Mouse (Mus musculus) stomach, postnatal 0 days (tissue): ENCODE measurements around the gene Hist1h4n. TPM values are rescaled to one million over a fixed set of nuclear protein-coding genes. Genes with fewer than 3 reads are reported as not detected.
"Not testable (repeated sequence)": the region's sequence is repeated elsewhere in the genome, so short reads cannot be mapped to it uniquely, and the experiment has no call there.

ENCODE experiments used
- ATAC-seq: fragments of 200-750 bp; cut with Nextera tagmentation; 2 replicates; pipeline ENCODE4 v1.8.0; 2017; ENCODE audit not compliant: low FRiP score, low TSS enrichment
- DNase-seq: peaks from one replicate; pipeline ENCODE4 v3.0.0-alpha.2; 2016; ENCODE audit warnings: low spot score
- H3K27ac ChIP-seq: fragments of 300-500 bp; sonication (generic); replicated peaks from 2 replicates; pipeline ENCODE4 v1.5.1; 2014; ENCODE audit warnings: mild to moderate bottlenecking, control low read depth
- H3K27me3 ChIP-seq: fragments of 300-500 bp; sonication (generic); 2 replicates; pipeline ENCODE4 v1.6.1; 2014; ENCODE audit warnings: low read length; ENCODE audit not compliant: control insufficient read depth, insufficient read depth
- H3K36me3 ChIP-seq: fragments of 300-500 bp; sonication (generic); 2 replicates; pipeline ENCODE4 v1.6.1; 2014; ENCODE audit warnings: low read length, mixed read lengths; ENCODE audit not compliant: control insufficient read depth, insufficient read depth
- H3K4me1 ChIP-seq: fragments of 300-500 bp; sonication (generic); replicated peaks from 2 replicates; pipeline ENCODE4 v1.6.1; 2014; ENCODE audit warnings: antibody characterized with exemption; ENCODE audit not compliant: control insufficient read depth, insufficient read depth
- H3K4me2 ChIP-seq: fragments of 300-500 bp; sonication (generic); replicated peaks from 2 replicates; pipeline ENCODE4 v1.6.1; 2014; ENCODE audit warnings: low read depth, mild to moderate bottlenecking, control low read depth, moderate library complexity
- H3K4me3 ChIP-seq: fragments of 300-500 bp; sonication (generic); 2 replicates; pipeline ENCODE4 v1.5.1; 2014; ENCODE audit warnings: low read depth, low read length, control low read depth
- H3K9ac ChIP-seq: fragments of 300-500 bp; sonication (generic); 2 replicates; pipeline ENCODE4 v1.6.1; 2014; ENCODE audit warnings: mild to moderate bottlenecking, low read length, control low read depth, mixed read lengths
- H3K9me3 ChIP-seq: fragments of 300-500 bp; sonication (generic); 2 replicates; pipeline ENCODE4 v1.6.1; 2016; ENCODE audit warnings: low read length; ENCODE audit not compliant: control insufficient read depth
- CTCF ChIP-seq: IDR thresholded peaks from 2 replicates; pipeline ENCODE4 v1.5.1; 2016; ENCODE audit warnings: antibody characterized with exemption, low read depth, mild to moderate bottlenecking, moderate library complexity
- EP300 ChIP-seq: optimal IDR thresholded peaks from 2 replicates; pipeline ENCODE3; 2016; ENCODE audit warnings: antibody characterized with exemption
- WGBS: fragments of 180-500 bp; shearing (Covaris S2); extraction: QIAGEN DNeasy Blood & Tissue Kit; methylation state at CpG from one replicate; pipeline ENCODE4 v1.1.7; 2014; 5-methylcytosine and 5-hydroxymethylcytosine counted together
- polyA plus RNA-seq: library from polyadenylated mRNA; unstranded; fragments of >200 nt; fragmentation: Nextera tagmentation; extraction: Ambion mirVana; gene quantifications from 2 replicates; pipeline ENCODE4 v1.2.1, GENCODE M21; 2015

The Hist1h4n gene
- polyA plus RNA-seq, 1 experiment from 2014 or later, result 4.6 TPM

DNA sequence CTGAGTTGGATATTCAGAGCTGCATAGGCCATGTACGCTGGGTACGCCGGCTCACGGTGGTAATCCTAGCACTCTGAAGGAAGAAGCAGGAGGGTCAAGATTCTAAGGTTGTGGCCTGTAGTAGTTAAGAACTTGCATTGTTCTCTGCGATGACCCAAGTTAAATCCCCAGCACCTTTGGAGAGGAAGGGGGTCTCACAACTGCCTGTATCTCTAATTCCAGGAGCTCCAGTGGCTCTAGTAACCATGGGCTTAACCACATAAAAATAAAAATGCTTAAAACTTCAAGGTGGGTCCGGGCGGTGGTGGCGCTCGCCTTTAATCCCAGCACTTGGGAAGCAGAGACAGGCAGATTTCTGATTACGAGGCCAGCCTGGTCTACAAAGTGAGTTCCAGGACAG is 1.7 kb downstream of the Hist1h4n start:
- H3K9ac ChIP-seq, result no peak overlapping the region
- ATAC-seq (no peak), DNase-seq (no peak)
- no peaks in the 10 kb centered on the region for H3K36me3 ChIP-seq
- no peak overlapping the region for H3K4me3 ChIP-seq
- 91% methylated on average over 10 of the region's 10 CpGs for WGBS
- TF ChIP-seq CTCF, result no peak
- no peak for TF ChIP-seq EP300
- no peaks in the 10 kb centered on the region for H3K9me3 ChIP-seq
- H3K27ac ChIP-seq, result no peak overlapping the region
- no peaks in the 10 kb centered on the region for H3K27me3 ChIP-seq
- no peak overlapping the region for H3K4me2 ChIP-seq
- no peaks in the 10 kb centered on the region for H3K4me1 ChIP-seq

DNA sequence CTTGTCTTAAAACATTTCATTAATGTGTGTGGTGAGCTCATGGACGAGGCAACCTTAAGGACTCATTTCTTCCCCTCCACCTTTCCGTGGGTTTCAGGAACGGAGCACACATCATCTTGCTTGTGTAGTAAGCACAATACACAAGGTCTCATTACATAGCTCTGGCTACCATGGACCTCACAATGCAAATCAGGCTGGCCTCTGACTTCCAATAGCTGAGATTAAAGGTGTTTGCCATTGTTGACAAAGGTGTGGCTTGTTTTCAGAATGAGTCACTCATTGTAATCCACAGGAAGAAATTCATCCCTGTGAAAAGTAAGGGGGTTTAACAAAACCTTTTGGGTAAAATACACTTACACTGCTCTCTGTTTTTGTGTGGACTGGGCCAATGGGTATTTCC is 3.5 kb downstream of the Hist1h4n start:
- H3K9me3 ChIP-seq, result no peaks in the 10 kb centered on the region
- H3K27ac ChIP-seq, result 0 out of 2 replicates have a peak overlapping the region, but pooled peaks have one; percentile 24
- DNase-seq (peak; percentile 52), ATAC-seq (peak; percentile 44; the same call in 1 of the 2 replicates)
- no peak overlapping the region for H3K9ac ChIP-seq
- H3K4me3 ChIP-seq, result no peak overlapping the region
- H3K4me1 ChIP-seq, result no peaks in the 10 kb centered on the region
- WGBS, result 56% methylated on average over 3 of the region's 3 CpGs
- no peak overlapping the region for H3K4me2 ChIP-seq
- TF ChIP-seq EP300 (no peak), CTCF (no peak)
- H3K27me3 ChIP-seq, result no peaks in the 10 kb centered on the region
- H3K36me3 ChIP-seq, result no peaks in the 10 kb centered on the region

DNA sequence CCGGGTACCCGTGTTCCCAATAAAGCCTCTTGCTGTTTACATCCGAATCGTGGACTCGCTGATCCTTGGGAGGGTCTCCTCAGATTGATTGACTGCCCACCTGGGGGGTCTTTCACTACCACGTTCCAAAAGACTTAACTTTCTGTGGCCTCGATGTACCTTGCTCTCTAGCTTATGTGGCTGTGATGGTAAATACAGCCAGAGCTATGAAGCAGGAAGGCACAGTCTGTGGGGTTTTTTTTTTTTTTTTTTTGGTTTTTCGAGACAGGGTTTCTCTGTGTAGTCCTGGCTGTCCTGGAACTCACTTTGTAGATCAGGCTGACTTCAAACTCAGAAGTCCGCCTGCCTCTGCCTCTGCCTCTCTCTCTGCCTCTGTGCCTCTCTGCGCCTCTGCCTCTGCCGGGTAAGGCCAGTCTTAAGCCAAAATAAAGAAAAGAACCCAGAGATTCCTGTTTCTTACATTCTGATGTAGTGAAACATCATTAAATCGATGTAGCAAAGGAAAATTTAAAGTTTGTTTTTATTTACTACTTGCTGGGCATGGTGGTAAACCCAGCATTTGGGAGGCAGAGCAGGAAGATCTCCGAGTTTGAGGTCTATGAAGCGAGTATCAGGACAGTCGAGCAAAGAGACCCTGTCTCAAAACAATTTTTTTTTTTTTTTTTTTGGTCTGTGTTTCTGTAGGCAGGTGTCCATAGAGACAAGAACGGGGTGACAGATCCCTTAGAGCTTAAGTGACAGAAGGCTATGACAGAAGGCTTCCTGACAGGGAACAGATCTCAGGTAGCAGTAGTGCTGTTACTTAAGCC is 11.7 kb downstream of the Hist1h4n start:
- not testable (repeated sequence) for H3K4me3 ChIP-seq, H3K9ac ChIP-seq, ATAC-seq, H3K36me3 ChIP-seq, H3K27me3 ChIP-seq, DNase-seq, H3K4me1 ChIP-seq, H3K27ac ChIP-seq, H3K9me3 ChIP-seq, H3K4me2 ChIP-seq
- WGBS, result 64% methylated on average over 6 of the region's 16 CpGs

DNA sequence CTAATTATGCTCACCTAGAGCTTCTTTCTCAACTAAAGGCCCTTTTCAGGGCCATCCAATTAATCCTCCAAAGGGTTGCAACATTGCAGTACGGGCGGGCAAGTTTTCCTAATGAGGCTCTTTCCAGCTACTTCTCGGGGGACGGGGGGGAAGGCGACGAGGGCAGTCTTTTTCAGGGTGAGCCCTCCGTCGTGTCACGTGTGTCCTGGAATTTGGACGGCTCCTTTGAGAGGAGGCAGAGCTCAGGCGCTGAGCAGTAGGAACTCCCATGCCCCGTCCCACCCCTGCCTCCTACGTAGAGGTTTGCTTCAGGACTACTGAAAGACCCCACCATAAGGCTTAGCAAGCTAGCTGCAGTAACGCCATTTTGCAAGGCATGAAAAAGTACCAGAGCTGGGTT is 19.9 kb downstream of the Hist1h4n start:
- not testable (repeated sequence) for H3K4me1 ChIP-seq, H3K4me3 ChIP-seq, DNase-seq, H3K36me3 ChIP-seq, H3K4me2 ChIP-seq, H3K9ac ChIP-seq, H3K9me3 ChIP-seq, H3K27me3 ChIP-seq, H3K27ac ChIP-seq
- ATAC-seq, result peak; percentile 66
- WGBS, result 0% methylated on average over 10 of the region's 14 CpGs

DNA sequence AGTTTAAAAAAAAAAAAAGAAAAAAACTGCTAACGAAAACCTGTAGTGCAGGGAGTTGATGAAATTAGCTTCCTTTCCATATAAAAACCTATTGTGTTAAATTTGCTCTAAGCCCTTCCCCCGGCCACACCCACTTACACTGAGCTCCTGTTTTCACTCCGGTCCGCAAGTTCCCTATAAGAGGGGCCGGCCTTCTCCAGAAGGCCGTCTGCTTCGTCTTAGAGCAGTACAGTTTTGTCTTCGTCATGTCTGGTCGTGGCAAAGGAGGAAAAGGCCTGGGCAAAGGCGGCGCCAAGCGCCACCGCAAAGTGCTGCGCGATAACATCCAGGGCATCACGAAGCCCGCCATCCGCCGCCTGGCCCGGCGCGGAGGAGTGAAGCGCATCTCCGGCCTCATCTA is 20.5 kb downstream of the Hist1h4n start, which contains the start of gene Hist1h4m:
Hist1h4m (plus strand) TSS at position 208 of the 400 bp plus-strand sequence.
- H3K4me3 ChIP-seq, H3K9me3 ChIP-seq, H3K27me3 ChIP-seq, H3K27ac ChIP-seq, H3K9ac ChIP-seq, H3K4me2 ChIP-seq, DNase-seq, H3K36me3 ChIP-seq, H3K4me1 ChIP-seq: not testable (repeated sequence)
- WGBS, result no CpG with 5 or more reads among the region's 24 CpGs
- peak; percentile 53 for ATAC-seq

DNA sequence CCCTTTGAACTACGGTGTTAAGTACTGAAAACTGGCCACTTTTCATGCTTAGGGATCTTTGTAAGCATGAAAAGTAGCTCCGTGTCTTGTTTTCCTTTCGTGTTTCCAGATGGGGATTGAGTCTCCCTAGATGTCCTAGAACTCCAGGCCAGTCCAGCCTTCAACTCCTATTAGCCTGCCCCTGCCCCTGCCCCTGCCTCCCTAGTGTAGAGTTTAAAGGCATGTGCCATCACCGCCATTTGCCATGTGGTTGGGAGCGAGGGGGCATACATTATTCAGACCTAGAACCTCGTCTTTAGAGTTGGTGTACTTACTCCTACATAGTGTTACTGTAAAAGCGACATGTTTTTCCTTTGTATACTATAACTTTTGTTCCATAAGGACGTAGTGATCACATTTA is 20.9 kb downstream of the Hist1h4n start:
- no CpG with 5 or more reads among the region's 8 CpGs for WGBS
- not testable (repeated sequence) for H3K9me3 ChIP-seq, H3K4me3 ChIP-seq, H3K4me1 ChIP-seq, H3K36me3 ChIP-seq, H3K27ac ChIP-seq, DNase-seq, H3K27me3 ChIP-seq, H3K4me2 ChIP-seq, H3K9ac ChIP-seq
- peak; percentile 14; the same call in 1 of the 2 replicates for ATAC-seq

DNA sequence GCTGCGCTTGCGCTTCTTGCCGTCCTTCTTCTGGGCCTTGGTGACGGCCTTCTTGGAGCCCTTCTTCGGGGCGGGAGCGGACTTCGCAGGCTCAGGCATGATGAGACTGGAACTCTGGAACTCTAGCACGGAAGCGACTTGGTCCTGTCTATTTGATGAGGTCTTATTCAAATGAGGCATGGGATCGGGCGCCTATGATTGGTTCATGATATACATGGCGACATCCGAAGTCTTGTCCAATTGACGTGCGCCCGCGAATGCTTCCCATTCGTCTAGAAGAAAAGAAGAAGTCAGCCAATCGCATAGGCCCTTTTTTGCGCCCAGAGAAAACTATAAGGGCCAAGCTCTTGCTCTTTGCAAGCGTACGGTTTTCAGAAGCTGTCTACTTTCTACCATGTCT is 21.9 kb downstream of the Hist1h4n start, which contains the start of the genes Hist1h2bq and Hist1h2ao:
Hist1h2bq (minus strand) TSS at position 125 of the 400 bp plus-strand sequence.
Hist1h2ao (plus strand) TSS at position 393 of the 400 bp plus-strand sequence.
- H3K9me3 ChIP-seq, H3K9ac ChIP-seq: not testable (repeated sequence)

DNA sequence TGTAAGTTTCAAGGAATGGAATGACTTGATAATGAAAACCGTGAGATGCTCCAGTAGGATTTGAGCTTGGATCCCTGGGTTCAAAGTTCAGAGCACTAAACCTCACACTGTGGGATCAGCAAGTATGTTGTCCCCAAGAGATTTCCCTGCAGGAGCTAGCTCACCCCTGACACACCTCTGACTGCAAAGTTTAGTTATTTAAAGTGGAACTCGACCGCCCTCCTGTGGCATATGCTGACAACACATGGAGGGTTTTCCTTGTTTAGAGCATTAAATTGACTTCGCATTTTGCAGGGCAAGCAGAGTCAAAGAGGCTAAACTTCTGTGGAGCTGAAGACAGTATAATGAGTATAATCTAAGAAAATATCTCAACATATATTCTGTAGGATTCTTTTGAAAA is 28.9 kb downstream of the Hist1h4n start:
- H3K4me2 ChIP-seq, H3K36me3 ChIP-seq, H3K4me1 ChIP-seq, H3K4me3 ChIP-seq, H3K27ac ChIP-seq, H3K9me3 ChIP-seq, DNase-seq, H3K27me3 ChIP-seq, H3K9ac ChIP-seq: not testable (repeated sequence)
- peak; percentile 82 for ATAC-seq
- no CpG with 5 or more reads among the region's 4 CpGs for WGBS

More for the DNA sequence above, 21.9 kb downstream of the Hist1h4n start, which contains the start of the genes Hist1h2bq and Hist1h2ao:
- not testable (repeated sequence) for H3K36me3 ChIP-seq, H3K4me2 ChIP-seq, H3K4me1 ChIP-seq, H3K27me3 ChIP-seq, DNase-seq, H3K4me3 ChIP-seq, H3K27ac ChIP-seq
- peak; percentile 97 for ATAC-seq
- WGBS, result no CpG with 5 or more reads among the region's 23 CpGs

DNA sequence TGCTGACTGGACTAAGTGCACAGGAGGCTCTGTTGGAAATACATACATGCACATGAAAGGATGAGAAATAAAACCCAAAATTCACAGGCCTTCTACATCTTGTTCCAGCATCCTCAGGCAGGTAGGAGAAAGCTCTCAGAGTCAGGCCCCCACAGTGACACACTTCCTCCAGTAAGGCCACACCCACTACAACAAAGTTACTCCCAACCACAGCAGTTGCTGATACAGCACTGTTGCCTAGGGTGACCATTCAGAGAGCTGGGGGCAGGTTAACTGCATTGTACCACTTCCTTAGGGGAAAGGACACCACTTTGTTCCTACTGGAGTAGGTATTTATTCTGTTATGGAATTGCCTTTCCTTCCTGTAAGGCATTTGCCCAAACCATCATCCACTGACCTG is 34.8 kb downstream of the Hist1h4n start:
- not testable (repeated sequence) for H3K9me3 ChIP-seq, H3K4me3 ChIP-seq, ATAC-seq, H3K27ac ChIP-seq, H3K27me3 ChIP-seq, H3K4me1 ChIP-seq, H3K36me3 ChIP-seq, DNase-seq, H3K9ac ChIP-seq, H3K4me2 ChIP-seq
